Mouse (Mus musculus) myocyte (in vitro differentiated cells): ENCODE measurements at regions not wholly inside any gene's neighbourhood (a gene's known extent, or its start where the extent isn't known, plus 50 kb on each side); places are given as distances from the start of the nearest gene placed in this dataset.

Source experiments
- CEBPB ChIP-seq: IDR thresholded peaks from 2 replicates; pipeline ENCODE4 v1.6.1; 2011; ENCODE audit warnings: mild to moderate bottlenecking, moderate library complexity; ENCODE audit not compliant: poor library complexity, insufficient read depth, severe bottlenecking
- E2F4 ChIP-seq: IDR thresholded peaks from one replicate; pipeline ENCODE4 v1.6.1; 2011; ENCODE audit warnings: mild to moderate bottlenecking, control low read depth, moderate library complexity; ENCODE audit not compliant: insufficient read depth
- MAX ChIP-seq: IDR thresholded peaks from one replicate; pipeline ENCODE4 v1.6.1; 2011; ENCODE audit warnings: low read depth, mild to moderate bottlenecking, control low read depth
- MYOD1 ChIP-seq, 3 experiments: IDR thresholded peaks; one replicate each; pipeline ENCODE4 v1.6.1; 2011; ENCODE audit warnings: control low read depth in 2 of 3, low read depth in 2 of 3, mild to moderate bottlenecking in 2 of 3, moderate library complexity in 1 of 3; ENCODE audit not compliant: insufficient read length in 2 of 3, control insufficient read depth in 1 of 3
- MYOG ChIP-seq, 3 experiments: IDR thresholded peaks; one replicate each; pipeline ENCODE4 v1.6.1; 2011; ENCODE audit warnings: control low read depth in 2 of 3, low read depth in 2 of 3, mild to moderate bottlenecking in 2 of 3; ENCODE audit not compliant: insufficient read length in 2 of 3, control insufficient read depth in 1 of 3, insufficient read depth in 1 of 3
- POLR2A ChIP-seq: IDR thresholded peaks from one replicate; pipeline ENCODE4 v1.6.1; 2011; ENCODE audit warnings: low read depth, mild to moderate bottlenecking, control low read depth, moderate library complexity; ENCODE audit not compliant: insufficient read length
- POLR2AphosphoS2 ChIP-seq: IDR thresholded peaks from one replicate; pipeline ENCODE4 v1.6.1; 2011; ENCODE audit warnings: low read depth, control low read depth; ENCODE audit not compliant: insufficient read length
- REST ChIP-seq: IDR thresholded peaks from one replicate; pipeline ENCODE4 v1.6.1; 2011; ENCODE audit warnings: mild to moderate bottlenecking, control low read depth, moderate library complexity; ENCODE audit not compliant: insufficient read depth, insufficient read length
- SRF ChIP-seq: IDR thresholded peaks from one replicate; pipeline ENCODE4 v1.6.1; 2011; ENCODE audit warnings: low read depth; ENCODE audit not compliant: control insufficient read depth, insufficient read length
- TCF12 ChIP-seq: IDR thresholded peaks from one replicate; pipeline ENCODE4 v1.6.1; 2011; ENCODE audit warnings: mild to moderate bottlenecking, control low read depth; ENCODE audit not compliant: poor library complexity, insufficient read depth, severe bottlenecking
- TCF3 ChIP-seq: IDR thresholded peaks from one replicate; pipeline ENCODE4 v1.6.1; 2011; ENCODE audit warnings: low read depth, control low read depth; ENCODE audit not compliant: insufficient read length
- USF1 ChIP-seq: IDR thresholded peaks from one replicate; pipeline ENCODE4 v1.6.1; 2011; ENCODE audit warnings: low read depth, mild to moderate bottlenecking, control low read depth, moderate library complexity

GRCm38 (mm10) chr15:33906727-33907479 is 450.8 kb downstream of the 9430069I07Rik start:
- TF ChIP-seq MYOG (IDR thresholded peaks at IDR 0.05; ENCODE audit: control insufficient read depth in 1 of 3, insufficient read depth in 1 of 3, insufficient read length in 2 of 3, low read depth in 2 of 3) (peak; percentile 82 to 97 (median 94)), MAX (no peak), E2F4 (no peak), USF1 (peak; percentile 39), CEBPB (peak; percentile 83), POLR2A (no peak), MYOD1 (IDR thresholded peaks at IDR 0.05; ENCODE audit: control insufficient read depth in 1 of 3, insufficient read length in 2 of 3, low read depth in 2 of 3) (peak; percentile 73 to 97 (median 97)), TCF3 (peak; percentile 69), TCF12 (peak; percentile 97), POLR2AphosphoS2 (no peak), REST (no peak), SRF (no peak)
